Mouse (Mus musculus) MEL-GATA-1-ER (cell line): Measurements from ENCODE around the gene Ddit4.

Source experiments
- DNase-seq: peaks from one replicate; pipeline ENCODE4 v3.0.0-alpha.2; 2012; ENCODE audit warnings: low read depth; ENCODE audit errors: extremely low read depth

The Ddit4 gene

DNA sequence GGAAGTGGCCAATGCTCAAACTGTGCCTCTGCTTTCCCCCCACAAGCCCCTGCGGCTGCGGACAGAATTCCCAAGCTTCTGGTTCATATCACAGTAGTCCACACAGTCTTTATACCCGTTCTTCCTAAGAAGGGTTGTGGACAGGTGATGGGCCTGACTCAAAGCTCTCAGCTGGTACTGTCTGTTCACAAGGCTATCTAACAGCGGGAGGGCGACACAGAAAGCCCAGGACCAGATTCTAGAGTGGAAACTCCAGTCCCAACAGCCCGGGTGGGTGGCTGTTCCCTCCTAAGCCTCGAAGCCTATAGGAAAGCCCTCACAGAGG, 31.2 kb downstream of the Ddit4 start:
- no peak for DNase-seq

DNA sequence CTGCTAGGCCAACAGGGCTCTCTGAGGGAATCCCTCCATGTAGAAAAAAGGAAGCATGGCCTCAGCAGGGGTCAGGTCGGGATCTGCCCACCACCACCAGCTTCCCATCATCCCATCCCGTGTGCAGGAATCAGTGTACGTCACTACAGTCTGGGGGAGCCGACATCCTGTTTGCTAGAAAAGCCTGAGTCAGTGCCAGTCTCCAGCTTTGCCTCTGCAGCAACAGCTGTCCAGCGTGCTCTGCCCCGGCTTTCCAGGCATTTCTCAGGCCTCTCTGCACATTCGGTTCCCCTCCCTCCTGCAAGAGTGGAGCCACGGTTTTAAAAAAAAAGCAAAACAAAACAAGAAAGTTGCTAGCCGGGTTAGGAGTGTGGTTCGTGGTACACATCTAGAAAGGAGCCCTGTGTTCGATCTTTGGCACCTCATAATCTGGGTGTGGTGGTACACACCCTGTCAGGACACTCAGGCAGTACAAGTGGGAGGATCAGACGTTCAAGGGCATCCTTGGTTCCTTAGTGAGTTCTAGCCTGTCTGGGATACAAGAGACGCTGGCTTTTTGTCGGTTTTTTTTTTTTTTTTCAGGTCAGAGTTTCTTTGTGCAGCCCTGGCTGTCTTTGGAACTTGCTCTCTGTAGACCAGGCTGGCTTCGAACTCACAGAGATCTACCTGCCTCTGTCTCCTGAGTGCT, 32.0 kb downstream of the Ddit4 start:
- no peak for DNase-seq

DNA sequence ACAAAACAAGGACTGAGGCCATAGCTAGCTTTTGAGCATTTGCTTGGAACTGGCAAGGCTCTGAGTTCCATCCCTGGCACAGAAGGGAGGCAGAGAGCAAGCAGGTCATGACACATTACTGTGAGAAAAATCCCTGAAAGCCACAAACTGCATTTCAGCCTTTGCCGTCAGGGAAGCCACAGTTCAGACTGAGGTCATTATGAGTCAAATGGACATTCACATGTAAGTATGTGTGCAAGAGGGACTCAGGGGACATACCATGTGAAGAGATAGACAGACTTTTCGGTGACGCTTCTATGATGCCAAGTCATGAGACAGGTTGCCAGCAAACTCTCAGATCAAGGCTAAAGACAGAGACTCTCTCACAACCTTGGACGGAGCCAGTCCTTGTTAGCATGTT, 33.5 kb downstream of the Ddit4 start:
- DNase-seq: no peak

DNA sequence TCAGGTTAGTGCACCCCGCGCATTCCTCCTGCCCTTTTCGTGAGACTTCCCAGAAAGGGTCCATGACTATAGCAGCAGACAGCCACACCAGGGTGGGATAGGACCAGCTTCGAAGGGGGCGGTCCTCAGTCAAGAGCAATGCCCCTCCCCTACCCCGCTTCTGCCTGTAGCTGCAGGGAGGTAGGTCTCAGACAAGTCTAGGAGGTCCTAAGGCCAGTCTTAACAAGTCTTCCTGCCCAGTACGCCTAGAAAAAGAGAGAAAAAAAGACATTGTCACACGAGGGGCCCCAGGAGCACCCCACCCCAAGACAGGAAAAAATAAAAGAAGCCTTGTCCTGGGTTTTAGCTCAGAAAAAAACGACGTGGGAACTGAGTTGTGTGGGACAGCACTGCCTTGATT, 35.0 kb downstream of the Ddit4 start:
- peak; percentile 54 for DNase-seq

DNA sequence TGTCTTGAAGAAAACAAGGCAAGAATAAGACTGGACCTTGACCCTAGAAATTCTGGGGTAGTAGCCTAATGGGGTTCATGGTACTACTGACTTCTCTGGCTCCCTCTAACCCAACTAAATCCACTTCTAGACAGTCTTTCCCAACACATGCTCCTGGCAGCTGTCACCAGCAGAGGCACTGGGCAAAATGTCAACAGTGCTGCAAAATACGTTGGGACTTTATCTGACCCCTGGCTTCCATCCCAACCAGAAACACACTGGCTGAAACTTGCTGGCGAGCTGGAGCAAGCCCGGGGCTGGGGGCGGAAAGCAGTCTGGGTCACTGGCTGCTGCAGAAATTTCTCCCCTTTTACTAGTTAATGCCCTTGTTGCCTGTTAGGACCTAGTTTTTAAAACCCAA, 35.5 kb downstream of the Ddit4 start:
- DNase-seq: no peak

DNA sequence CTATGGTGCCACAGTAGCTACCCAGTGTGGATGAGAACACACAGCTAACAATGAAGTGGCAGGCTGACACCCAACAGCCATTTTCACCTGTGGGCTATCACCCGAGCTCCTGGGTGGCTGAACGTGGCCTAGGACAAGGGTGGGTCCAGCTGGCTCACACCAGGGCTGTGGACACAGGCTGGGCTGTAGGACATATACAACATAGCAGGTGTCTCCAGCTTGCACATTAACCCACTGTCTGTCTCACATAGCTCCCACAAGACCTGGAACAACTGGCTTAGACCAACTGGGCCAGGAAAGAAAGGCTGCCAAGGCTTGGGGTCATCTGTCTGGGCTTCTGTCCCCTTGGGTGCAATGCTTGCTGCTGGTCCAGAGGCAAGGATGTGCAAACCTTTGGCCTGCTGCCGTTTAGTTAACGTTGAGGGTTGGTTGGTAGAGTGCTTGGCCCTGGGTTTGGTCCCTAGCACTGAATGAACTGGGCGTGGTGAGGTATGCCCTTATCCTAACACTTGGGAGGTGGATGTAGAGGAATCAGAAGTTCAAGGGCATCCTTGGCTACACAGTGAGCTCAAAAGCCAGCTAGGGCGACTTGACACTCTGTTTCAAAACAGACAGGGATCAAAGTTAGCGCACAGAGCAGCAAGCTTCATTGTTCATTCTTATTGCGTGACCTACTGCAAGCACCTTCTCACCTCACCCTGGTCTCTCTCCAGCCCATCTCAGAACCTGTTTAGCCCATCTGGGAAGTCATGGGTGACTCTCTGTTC, 36.3 kb downstream of the Ddit4 start:
- no peak for DNase-seq

DNA sequence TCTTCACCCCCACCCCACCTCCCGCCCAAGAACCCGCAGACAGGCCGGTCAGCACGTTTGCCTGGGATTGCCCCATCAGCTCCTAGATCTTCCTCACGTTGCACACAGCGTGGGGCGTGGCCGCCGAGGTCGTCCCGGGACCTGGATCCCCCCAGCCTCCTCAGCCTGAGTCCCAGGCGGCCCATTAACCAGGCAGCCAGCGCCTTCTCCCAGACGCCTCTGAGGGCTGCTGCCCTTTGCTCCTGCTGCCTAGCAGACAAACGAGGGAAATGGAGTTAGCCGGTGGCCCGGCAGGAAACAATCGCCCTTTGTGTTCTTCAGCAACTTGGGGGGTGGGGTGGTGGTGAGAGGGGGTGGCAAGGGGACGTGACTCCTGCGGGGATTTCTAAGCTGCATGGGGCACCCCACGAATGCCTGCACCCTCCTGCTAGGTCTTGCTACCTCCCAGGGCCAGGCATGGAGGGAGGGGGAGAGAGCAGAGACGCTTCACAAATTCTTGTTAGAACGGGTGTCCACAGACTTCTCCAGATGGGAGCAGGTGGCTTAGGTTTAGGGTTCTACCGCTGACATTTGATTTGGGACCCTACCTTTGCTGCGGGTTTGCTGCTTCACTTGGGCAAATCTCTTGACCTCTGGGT, 40.0 kb downstream of the Ddit4 start:
- no peak for DNase-seq

DNA sequence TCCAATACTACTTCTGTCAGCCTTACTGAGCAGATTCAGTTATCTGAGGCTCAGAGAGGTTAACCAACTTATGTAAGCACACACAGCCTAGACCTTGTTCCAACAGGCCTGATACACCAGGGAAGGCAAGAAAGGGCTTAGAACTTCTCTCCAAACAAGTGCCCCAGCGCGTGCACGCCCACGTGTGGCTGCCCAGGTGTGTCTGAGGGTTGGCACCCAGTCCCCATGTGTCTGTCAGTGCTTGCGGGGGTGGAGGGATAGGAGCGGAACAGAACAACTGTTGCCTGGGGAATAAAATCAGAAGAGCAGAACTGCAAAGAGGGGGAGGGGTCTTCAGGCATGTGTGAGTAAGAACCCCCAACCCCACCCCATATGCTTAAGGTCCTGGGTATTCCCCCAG, 40.5 kb downstream of the Ddit4 start:
- DNase-seq: no peak

DNA sequence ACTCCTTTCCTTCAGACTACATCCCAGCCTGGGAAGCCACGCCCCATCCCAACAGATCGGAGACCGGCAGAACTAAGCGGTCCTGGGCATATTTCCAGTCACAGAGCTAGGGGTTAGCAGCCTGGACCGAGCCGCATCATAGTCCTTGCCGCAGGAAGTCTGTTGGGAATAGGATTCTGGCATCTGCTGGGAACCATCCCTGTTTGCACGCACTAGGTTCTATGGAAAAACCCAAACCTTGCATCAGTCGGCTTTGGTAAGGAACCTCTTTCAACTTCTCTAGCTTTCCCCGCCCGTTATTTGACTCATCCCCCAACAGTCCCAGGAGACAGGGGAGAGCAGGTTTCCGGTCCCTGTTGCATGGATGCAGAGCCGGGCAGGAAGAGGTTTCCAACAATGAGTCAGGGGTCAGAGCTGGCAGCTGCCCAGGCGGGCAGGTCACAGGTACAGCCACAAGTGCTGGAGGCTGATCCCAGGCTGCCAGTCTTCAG, 42.2 kb downstream of the Ddit4 start:
- no peak for DNase-seq

DNA sequence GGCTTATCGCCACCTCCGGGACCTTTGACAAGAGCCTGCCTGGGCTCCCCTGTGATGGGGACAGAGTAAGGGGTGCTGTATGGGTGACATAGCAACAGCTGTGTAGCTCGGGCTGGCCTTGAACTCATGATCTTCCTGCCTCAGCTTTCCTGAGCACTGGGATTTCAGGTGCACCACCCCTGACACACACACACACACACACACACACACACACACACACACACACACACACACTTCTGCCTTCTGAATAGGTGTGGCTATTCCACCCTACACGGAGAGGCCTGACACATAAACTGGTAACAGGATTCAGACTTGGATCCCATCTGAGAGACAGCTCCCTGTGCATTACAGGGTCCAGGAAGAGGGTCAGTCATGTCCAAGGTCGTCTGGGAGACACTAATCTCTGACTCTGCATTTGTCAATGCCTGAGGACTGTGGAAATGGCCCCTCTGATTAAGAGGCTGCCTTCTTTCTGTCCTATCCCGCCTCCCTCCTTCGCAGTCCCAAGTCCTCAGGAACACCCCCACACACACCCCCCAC, 42.8 kb downstream of the Ddit4 start:
- no peak for DNase-seq

DNA sequence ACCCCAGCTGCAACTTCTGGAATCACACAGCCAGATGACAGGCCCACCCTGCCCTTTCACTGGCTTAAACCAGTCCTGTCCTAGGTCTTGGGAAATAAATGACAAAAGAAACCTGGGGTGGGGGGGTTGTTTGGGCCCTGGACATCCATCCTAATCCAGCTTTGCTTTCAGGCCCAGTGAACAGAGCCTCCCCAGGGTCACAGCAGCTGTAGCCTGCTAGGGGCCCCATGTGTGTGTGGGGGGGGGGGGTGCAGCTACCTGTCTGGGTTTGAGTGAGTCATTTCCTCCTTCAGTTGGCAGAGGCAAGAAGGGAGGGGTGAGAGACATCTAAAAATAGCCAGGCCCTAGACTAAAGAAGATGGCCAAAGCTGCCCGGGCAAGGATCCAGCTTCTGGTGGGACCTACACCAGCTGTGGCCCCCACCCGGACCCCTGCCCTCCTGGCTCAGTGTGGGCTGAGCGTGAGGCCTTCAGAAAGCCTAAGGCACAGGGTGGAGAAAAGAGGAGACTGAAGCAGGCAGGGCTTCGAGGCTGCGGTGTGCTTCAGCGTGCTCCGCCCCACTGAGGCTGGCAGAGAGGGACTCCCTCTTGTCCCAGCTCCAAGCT, 43.8 kb downstream of the Ddit4 start:
- DNase-seq: no peak

DNA sequence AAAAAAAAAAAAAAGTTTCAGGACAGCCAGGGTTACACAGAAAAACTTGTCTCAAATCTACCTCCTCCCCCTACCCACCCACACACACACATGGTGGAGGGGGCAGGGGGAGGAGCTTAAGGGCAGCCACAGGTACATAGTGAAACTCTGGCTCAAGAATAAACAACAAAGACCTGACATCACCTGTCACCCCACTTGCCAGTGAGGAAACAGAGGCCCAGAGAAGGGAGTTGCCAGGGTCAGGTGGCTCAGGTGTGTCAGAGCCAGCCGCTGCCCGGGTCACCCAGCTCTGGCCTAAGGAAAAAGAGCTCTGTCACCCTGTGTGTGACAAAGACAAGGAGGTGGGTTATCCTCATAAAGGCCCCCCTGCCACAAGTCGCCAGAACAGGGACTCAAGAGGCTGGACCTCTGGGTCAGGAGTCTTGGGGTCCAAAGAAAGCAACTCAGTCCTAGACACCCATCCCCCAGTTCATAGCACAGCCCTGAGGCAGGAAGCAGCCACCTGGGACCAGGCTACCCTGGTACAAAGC, 44.5 kb downstream of the Ddit4 start:
- DNase-seq: no peak

DNA sequence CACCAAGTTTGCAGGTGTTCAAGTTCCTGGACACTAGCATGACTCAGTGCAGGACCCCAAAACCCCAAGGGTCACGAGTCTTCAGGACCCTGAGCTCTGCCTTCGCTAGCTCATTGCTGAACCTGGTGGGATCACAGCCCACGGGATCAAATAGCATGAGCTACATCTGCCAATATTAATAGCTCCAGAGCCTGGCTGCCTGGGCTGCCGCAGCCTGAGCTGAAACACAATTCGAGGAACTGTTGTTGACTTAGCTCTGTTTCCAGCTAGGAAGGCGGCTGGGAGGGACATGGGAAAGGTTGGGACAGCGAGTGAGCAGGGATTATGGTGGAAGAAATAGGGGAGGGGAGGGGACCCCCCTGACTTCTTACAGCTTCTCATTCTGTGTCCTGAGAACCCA, 48.5 kb downstream of the Ddit4 start:
- no peak for DNase-seq

DNA sequence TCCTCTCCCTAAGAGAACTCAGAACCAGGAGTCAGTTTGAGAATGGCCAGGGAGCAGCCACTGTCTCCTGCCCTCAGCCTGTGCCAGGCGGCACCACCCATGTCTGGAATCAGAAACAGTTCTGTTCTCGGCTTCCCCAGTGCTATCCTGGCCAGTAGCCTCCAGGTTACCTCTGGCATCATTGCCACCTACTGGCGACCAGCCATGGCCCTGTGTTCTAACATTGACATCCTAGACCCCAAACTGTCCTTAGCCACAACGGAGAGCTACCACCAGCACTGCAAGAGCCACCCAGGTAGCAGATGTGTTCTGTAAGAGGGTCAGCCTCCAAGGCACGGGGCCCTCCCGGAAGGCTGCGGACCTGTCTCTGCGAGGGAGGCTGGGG, 49.0 kb downstream of the Ddit4 start:
- no peak for DNase-seq

DNA sequence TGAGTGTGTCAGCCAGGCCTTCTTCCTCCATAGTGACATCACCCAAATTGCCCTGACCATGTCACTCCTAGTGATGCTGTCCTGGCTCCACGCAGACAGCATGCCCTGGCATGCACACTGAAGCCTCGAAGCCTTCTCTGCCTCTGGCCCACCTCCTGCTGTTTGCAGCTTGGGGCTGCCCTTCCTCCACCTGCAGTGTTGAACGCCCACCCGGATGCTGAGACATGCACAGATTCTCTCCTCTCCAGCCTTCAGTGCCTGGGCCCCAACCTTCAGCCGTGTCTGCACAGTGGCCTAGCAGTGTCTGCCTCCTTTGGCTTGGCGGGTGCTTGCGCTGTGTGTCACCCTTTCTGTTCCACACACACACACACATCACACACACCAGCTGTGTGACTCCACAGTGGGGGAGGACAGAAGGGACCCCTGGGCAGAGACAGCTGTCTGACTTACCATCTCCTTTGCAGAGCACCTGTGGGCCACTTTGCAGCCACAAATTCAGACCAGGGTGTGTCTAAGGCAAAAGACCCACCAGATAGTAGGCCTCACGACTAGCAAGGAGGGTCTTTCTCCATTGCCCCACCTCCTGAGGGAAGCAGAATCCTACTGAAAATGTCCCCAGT, 49.5 kb downstream of the Ddit4 start:
- DNase-seq: no peak

DNA sequence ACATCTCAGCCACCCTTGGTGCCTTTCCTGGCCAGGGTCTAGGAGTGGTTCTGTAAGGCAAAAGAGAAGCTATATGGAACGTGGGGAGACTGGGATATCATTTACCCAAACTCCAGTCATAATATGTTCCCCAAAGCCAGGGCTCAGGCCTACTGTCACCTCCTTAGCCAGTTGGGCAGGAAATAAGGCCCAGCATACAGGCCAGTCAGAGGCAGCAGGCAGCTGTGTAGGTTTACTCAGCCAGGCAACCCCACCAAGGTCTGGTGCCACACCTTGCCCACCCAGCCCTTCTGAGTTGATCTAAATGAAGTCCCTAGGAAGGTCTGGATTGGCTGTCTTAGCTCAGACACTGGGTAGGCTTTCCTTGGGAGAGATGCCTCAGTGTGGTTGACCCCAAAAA, 50.2 kb downstream of the Ddit4 start:
- no peak for DNase-seq

DNA sequence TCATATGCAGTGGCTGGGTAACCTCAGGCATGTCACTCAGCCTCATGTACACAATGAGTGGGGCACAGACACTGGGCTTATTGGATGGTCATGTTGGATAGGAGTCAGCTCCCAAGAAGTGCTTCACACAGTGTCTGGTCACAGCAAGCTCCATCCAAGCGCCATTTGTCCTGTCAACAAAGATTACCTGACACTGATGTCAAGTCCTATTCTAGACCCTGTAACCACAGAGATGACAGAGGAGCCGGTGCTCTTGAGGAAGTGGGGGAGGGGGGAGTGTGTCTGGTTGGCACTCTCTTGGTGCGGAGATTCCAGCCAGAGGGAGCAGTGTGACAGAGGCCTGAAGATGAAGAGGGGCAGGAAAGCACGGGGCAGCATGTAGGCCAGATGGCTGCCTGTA, 50.7 kb downstream of the Ddit4 start:
- DNase-seq: no peak

DNA sequence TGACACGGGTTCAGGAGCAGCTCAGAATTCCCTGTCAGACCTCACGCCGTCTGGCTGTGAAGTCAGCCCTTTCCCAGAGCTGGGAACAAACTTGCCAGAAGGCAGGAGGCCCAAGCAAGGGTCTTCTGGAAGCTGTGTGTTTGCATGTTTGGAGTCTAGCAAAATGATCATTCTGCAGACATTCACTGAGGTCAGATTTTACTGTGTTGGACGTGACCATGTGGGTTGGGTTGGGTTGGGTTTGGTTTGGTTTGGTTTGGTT, 51.5 kb downstream of the Ddit4 start:
- DNase-seq: no peak
